Mouse (Mus musculus) lung, embryonic 14.5 days (tissue): ENCODE data around the gene Cnn2. TPM values are rescaled to one million over a fixed set of nuclear protein-coding genes. Genes with fewer than 3 reads are reported as not detected.

Experiments
- ATAC-seq: fragments of 200-750 bp; cut with Nextera tagmentation; 2 replicates; pipeline ENCODE4 v1.8.0; 2017; ENCODE audit warnings: mild to moderate bottlenecking, moderate TSS enrichment, moderate library complexity; ENCODE audit not compliant: insufficient read depth
- DNase-seq: peaks from one replicate; pipeline ENCODE4 v3.0.0-alpha.2; 2015
- H3K27ac ChIP-seq: fragments of 300-500 bp; sonication (generic); 2 replicates; pipeline ENCODE4 v1.5.1; 2014; ENCODE audit warnings: low read depth, mild to moderate bottlenecking, moderate library complexity
- H3K27me3 ChIP-seq: fragments of 300-500 bp; sonication (generic); 2 replicates; pipeline ENCODE4 v1.6.1; 2014; ENCODE audit warnings: low read length, control low read depth; ENCODE audit not compliant: insufficient read depth
- H3K36me3 ChIP-seq: fragments of 300-500 bp; sonication (generic); 2 replicates; pipeline ENCODE4 v1.6.1; 2014; ENCODE audit warnings: control low read depth; ENCODE audit not compliant: insufficient read depth
- H3K4me1 ChIP-seq: fragments of 300-500 bp; sonication (generic); 2 replicates; pipeline ENCODE4 v1.6.1; 2014; ENCODE audit warnings: antibody characterized with exemption, control low read depth; ENCODE audit not compliant: insufficient read depth
- H3K4me2 ChIP-seq: fragments of 300-500 bp; sonication (generic); 2 replicates; pipeline ENCODE4 v1.6.1; 2014; ENCODE audit warnings: mild to moderate bottlenecking
- H3K4me3 ChIP-seq: fragments of 300-500 bp; sonication (generic); 2 replicates; pipeline ENCODE4 v1.5.1; 2014; ENCODE audit warnings: low read depth, low read length
- H3K9ac ChIP-seq: fragments of 300-500 bp; sonication (generic); 2 replicates; pipeline ENCODE4 v1.6.1; 2014
- H3K9me3 ChIP-seq: fragments of 300-500 bp; sonication (generic); 2 replicates; pipeline ENCODE4 v1.6.1; 2016; ENCODE audit warnings: low read depth, low read length, control low read depth
- CTCF ChIP-seq: IDR thresholded peaks from 2 replicates; pipeline ENCODE4 v1.5.1; 2016; ENCODE audit warnings: antibody characterized with exemption, low read depth
- WGBS: fragments of 180-500 bp; shearing (Covaris S2); extraction: QIAGEN DNeasy Blood & Tissue Kit; methylation state at CpG from one replicate; pipeline ENCODE4 v1.1.7; 2014; 5-methylcytosine and 5-hydroxymethylcytosine counted together
- polyA plus RNA-seq: library from polyadenylated mRNA; unstranded; fragments of >200 nt; fragmentation: Nextera tagmentation; extraction: Ambion mirVana; gene quantifications from 2 replicates; pipeline ENCODE4 v1.2.1, GENCODE M21; 2014

Cnn2 gene
- polyA plus RNA-seq, 1 experiment from 2014 or later = 354 TPM

DNA sequence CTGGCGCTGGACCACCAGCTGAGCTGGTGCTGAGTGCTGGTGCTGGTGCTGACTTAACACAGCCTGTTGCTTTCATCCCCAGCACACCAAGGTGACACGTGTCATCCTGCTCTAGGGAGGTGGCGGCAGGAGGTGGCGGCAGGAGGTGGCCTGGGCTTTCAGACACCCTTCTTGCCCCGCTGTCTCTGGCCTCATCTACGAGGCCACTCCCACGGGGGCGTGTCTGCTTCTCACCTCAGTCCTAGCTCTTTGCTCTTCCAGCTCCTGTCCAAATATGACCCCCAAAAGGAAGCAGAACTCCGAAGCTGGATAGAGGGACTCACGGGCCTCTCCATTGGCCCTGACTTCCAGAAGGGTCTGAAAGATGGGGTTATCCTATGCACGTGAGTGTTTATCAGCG, 2.7 kb downstream of the Cnn2 start:
- H3K27ac ChIP-seq = no peak overlapping the region
- no peak for TF ChIP-seq CTCF
- H3K4me2 ChIP-seq = peak overlapping the region; percentile 76
- DNase-seq = no peak
- peaks cover 5% of the 10 kb centered on the region; the same call in 1 of the 2 replicates for H3K9me3 ChIP-seq
- peaks cover 50% of the 10 kb centered on the region for H3K36me3 ChIP-seq
- no peak for ATAC-seq
- H3K4me1 ChIP-seq = peaks cover 20% of the 10 kb centered on the region
- no peak overlapping the region for H3K9ac ChIP-seq
- H3K4me3 ChIP-seq = peak overlapping the region; percentile 85
- WGBS = 73% methylated on average over 12 of the region's 12 CpGs
- no peaks in the 10 kb centered on the region for H3K27me3 ChIP-seq

- Histone ChIP-seq H3K27ac (no peak overlapping the region), H3K9me3 (peaks cover 5% of the 10 kb centered on the region; the same call in 1 of the 2 replicates), H3K36me3 (peaks cover 50% of the 10 kb centered on the region), H3K9ac (no peak overlapping the region), H3K4me1 (peaks cover 16% of the 10 kb centered on the region), H3K4me2 (peak overlapping the region; percentile 76; the same call in 1 of the 2 replicates), H3K4me3 (no peak overlapping the region), H3K27me3 (no peaks in the 10 kb centered on the region)
- 83% methylated on average over 6 of the region's 6 CpGs for WGBS
- ATAC-seq = no peak
- peak; percentile 49 for TF ChIP-seq CTCF
- DNase-seq = no peak
These were observed 3.2 kb downstream of the Cnn2 start for GRCm38 (mm10) chr10:79991548-79991947.

DNA sequence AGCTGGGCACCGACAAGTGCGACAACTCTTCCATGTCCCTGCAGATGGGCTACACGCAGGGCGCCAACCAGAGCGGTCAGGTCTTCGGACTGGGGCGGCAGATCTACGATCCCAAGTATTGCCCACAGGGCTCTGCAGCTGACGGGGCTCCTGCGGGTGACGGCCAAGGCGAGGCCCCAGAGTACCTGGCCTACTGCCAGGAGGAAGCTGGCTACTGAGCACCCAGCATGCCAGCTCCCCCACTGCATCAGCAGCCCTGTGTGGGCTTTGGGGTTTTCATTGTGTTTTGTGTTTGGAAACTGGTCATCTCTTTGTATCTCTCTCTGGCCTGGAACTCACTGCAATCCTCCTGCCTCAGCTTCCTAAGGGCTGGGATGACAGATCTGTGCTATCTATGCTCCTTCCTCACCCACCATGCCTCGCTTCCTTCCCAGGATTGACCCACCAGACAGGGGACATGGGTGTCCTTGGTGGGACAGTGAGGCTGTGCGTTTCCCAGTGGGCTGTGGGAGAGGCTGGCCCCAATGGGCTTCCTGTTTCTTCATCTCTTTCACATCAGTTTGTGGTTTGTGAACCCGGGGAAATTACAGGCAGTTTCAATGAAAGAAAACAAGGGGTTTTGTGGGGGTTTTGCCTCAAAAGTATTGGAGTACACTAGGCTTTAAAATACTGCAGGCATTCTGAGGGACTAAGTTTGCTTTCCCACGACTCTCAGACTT, 6.2 kb downstream of the Cnn2 start:
- Histone ChIP-seq H3K9ac (no peak overlapping the region), H3K4me1 (peaks cover 12% of the 10 kb centered on the region), H3K9me3 (peaks cover 5% of the 10 kb centered on the region; the same call in 1 of the 2 replicates), H3K4me2 (no peak overlapping the region), H3K36me3 (peaks cover 50% of the 10 kb centered on the region), H3K4me3 (no peak overlapping the region), H3K27ac (no peak overlapping the region), H3K27me3 (no peaks in the 10 kb centered on the region)
- DNase-seq = no peak
- TF ChIP-seq CTCF = no peak
- no peak for ATAC-seq
- WGBS = 86% methylated on average over 16 of the region's 16 CpGs

DNA sequence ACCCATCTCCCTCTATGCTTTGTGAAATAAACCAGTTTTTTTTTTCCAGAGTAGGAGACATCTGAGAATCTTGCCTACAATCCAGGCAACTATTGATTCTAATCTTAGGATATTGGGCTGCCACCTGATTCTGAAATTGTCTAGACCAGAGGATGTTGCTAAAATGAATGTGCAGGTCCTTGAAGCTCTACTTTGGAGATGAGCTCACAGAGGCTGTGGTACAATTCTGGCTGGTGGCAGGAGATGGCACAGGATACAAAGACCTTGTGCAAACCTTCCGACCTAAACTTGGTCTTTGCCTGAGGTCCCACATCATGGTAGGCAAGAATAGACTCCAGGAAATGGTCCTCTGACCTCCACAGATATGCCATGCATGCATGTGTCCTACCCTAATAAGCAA, 7.3 kb downstream of the Cnn2 start:
- WGBS = 86% methylated on average over 1 of the region's 1 CpGs
- Histone ChIP-seq H3K9ac (no peak overlapping the region), H3K4me1 (peaks cover 8% of the 10 kb centered on the region; the same call in 1 of the 2 replicates), H3K27ac (no peak overlapping the region), H3K4me2 (no peak overlapping the region), H3K4me3 (no peak overlapping the region), H3K36me3 (peaks cover 50% of the 10 kb centered on the region), H3K9me3 (peaks cover 5% of the 10 kb centered on the region; the same call in 1 of the 2 replicates), H3K27me3 (no peaks in the 10 kb centered on the region)
- TF ChIP-seq CTCF = no peak
- ATAC-seq = no peak
- no peak for DNase-seq

DNA sequence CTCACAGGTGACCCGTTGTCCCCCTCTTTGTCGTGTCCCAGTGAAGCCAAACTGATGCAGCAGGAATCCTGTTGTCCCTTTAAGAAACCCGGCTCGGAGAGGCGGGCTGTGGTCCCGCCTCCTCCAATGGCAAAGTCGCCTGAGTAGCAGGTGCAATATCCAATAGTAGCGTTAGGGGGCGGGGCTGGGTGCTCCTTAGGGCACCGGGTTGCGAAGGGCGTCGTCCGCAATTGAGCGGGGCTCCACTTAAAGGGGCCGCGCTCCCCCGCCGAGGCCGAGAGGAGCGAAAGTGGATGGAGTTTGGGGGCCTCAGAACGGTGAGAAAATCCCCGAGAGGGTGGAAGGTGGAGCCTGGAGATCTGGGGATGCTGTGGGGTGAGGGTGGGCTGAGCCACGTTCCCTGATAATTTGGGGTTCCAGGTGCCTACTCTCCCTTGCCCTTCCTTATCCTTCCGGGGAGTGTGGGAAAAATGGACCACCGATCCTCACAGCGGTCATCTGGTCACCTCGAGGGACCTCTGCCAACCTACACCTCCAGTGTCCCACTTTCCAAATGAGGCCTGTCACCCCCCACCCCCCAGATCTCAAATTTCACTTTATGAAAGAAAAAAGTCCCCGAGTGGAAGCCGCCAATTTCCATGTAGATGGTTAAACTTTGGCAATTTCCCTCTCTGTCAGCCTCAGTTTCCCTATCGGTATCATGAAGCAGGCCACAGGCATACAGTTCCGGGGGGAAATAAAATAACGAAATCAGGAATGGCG, 8.1 kb downstream of the Cnn2 start, which contains the start of gene Abca7:
Abca7 (plus strand) TSS at position 223 of the 762 bp plus-strand sequence.
- peak; percentile 86 for ATAC-seq
- H3K4me2 ChIP-seq = peak within 1 kb of the TSS; percentile 87
- H3K27ac ChIP-seq = peak within 1 kb of the TSS; percentile 43; the same call in 1 of the 2 replicates
- peak within 1 kb of the TSS; percentile 51 for H3K9ac ChIP-seq
- peak; percentile 96 for DNase-seq
- under 1% methylated on average over 34 of the region's 34 CpGs for WGBS
- peaks cover 4% of the 10 kb centered on the region; the same call in 1 of the 2 replicates for H3K9me3 ChIP-seq
- H3K4me1 ChIP-seq = peaks cover 8% of the 10 kb centered on the region; the same call in 1 of the 2 replicates
- TF ChIP-seq CTCF = peak; percentile 42; the same call in 1 of the 2 replicates
- peak within 1 kb of the TSS; percentile 52 for H3K4me3 ChIP-seq
- peaks cover 42% of the 10 kb centered on the region for H3K36me3 ChIP-seq
- no peaks in the 10 kb centered on the region for H3K27me3 ChIP-seq

DNA sequence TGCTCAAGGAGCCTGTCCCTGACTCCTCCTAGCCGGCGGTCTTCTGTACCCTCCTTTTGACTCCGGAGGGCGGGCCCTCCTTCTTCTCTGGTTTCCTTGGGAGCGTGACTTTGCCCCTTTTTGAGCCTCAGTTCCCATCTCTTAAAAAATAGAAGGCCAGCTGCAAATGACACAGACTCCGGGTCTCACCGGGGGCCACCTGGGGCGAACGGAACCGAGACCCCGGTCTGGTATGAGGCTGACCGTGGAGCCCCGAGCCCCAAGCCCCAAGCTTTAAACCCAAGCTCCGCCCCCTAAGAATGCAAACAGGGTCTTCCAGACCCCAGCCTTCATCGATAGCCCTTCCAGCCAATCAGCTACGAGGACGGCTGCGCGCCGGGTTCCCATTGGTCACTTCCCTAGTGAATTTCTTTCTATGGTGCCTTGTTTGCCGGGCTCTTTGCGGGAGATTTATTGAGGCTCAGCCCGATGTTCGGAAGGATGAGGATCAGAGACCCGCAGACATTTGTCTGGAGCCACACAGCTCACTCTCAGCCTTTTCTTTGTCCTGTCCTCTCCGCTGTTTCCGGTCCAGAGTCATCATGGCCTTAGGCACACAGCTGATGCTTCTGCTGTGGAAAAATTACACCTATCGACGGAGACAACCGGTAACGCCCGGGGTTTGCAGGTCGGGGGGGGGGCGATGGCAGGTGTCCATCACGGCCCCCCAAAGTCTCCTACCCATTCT, 8.8 kb downstream of the Cnn2 start:
- WGBS = under 1% methylated on average over 35 of the region's 35 CpGs
- ATAC-seq = peak; percentile 67
- peak; percentile 93 for DNase-seq
- peaks cover 8% of the 10 kb centered on the region; the same call in 1 of the 2 replicates for H3K4me1 ChIP-seq
- H3K36me3 ChIP-seq = peaks cover 35% of the 10 kb centered on the region
- H3K4me3 ChIP-seq = peak overlapping the region; percentile 52
- peak overlapping the region; percentile 87 for H3K4me2 ChIP-seq
- no peak for TF ChIP-seq CTCF
- H3K9ac ChIP-seq = peak overlapping the region; percentile 51
- peak overlapping the region; percentile 43 for H3K27ac ChIP-seq
- H3K9me3 ChIP-seq = no peaks in the 10 kb centered on the region
- H3K27me3 ChIP-seq = peaks cover 4% of the 10 kb centered on the region; the same call in 1 of the 2 replicates
